Mouse (Mus musculus) stomach, postnatal 0 days (tissue): Measurements from ENCODE around the gene Eif2b5. TPM values are rescaled to one million over a fixed set of nuclear protein-coding genes. Genes with fewer than 3 reads are reported as not detected.

ENCODE experiments used
- ATAC-seq: fragments of 200-750 bp; cut with Nextera tagmentation; 2 replicates; pipeline ENCODE4 v1.8.0; 2017; ENCODE audit not compliant: low FRiP score, low TSS enrichment
- DNase-seq: peaks from one replicate; pipeline ENCODE4 v3.0.0-alpha.2; 2016; ENCODE audit warnings: low spot score
- H3K27ac ChIP-seq: fragments of 300-500 bp; sonication (generic); replicated peaks from 2 replicates; pipeline ENCODE4 v1.5.1; 2014; ENCODE audit warnings: mild to moderate bottlenecking, control low read depth
- H3K27me3 ChIP-seq: fragments of 300-500 bp; sonication (generic); 2 replicates; pipeline ENCODE4 v1.6.1; 2014; ENCODE audit warnings: low read length; ENCODE audit not compliant: control insufficient read depth, insufficient read depth
- H3K36me3 ChIP-seq: fragments of 300-500 bp; sonication (generic); 2 replicates; pipeline ENCODE4 v1.6.1; 2014; ENCODE audit warnings: low read length, mixed read lengths; ENCODE audit not compliant: control insufficient read depth, insufficient read depth
- H3K4me1 ChIP-seq: fragments of 300-500 bp; sonication (generic); replicated peaks from 2 replicates; pipeline ENCODE4 v1.6.1; 2014; ENCODE audit warnings: antibody characterized with exemption; ENCODE audit not compliant: control insufficient read depth, insufficient read depth
- H3K4me2 ChIP-seq: fragments of 300-500 bp; sonication (generic); replicated peaks from 2 replicates; pipeline ENCODE4 v1.6.1; 2014; ENCODE audit warnings: low read depth, mild to moderate bottlenecking, control low read depth, moderate library complexity
- H3K4me3 ChIP-seq: fragments of 300-500 bp; sonication (generic); 2 replicates; pipeline ENCODE4 v1.5.1; 2014; ENCODE audit warnings: low read depth, low read length, control low read depth
- H3K9ac ChIP-seq: fragments of 300-500 bp; sonication (generic); 2 replicates; pipeline ENCODE4 v1.6.1; 2014; ENCODE audit warnings: mild to moderate bottlenecking, low read length, control low read depth, mixed read lengths
- H3K9me3 ChIP-seq: fragments of 300-500 bp; sonication (generic); 2 replicates; pipeline ENCODE4 v1.6.1; 2016; ENCODE audit warnings: low read length; ENCODE audit not compliant: control insufficient read depth
- CTCF ChIP-seq: IDR thresholded peaks from 2 replicates; pipeline ENCODE4 v1.5.1; 2016; ENCODE audit warnings: antibody characterized with exemption, low read depth, mild to moderate bottlenecking, moderate library complexity
- EP300 ChIP-seq: optimal IDR thresholded peaks from 2 replicates; pipeline ENCODE3; 2016; ENCODE audit warnings: antibody characterized with exemption
- WGBS: fragments of 180-500 bp; shearing (Covaris S2); extraction: QIAGEN DNeasy Blood & Tissue Kit; methylation state at CpG from one replicate; pipeline ENCODE4 v1.1.7; 2014; 5-methylcytosine and 5-hydroxymethylcytosine counted together
- polyA plus RNA-seq: library from polyadenylated mRNA; unstranded; fragments of >200 nt; fragmentation: Nextera tagmentation; extraction: Ambion mirVana; gene quantifications from 2 replicates; pipeline ENCODE4 v1.2.1, GENCODE M21; 2015

Eif2b5 gene
- polyA plus RNA-seq, 1 experiment from 2014 or later: 58.2 TPM

GRCm38 (mm10) chr16:20536081-20536665 is 37.6 kb downstream of the Eif2b5 start:
- TF ChIP-seq EP300: no peak
- TF ChIP-seq CTCF: no peak
- H3K36me3 ChIP-seq: peaks cover 15% of the 10 kb centered on the region
- ATAC-seq: no peak

GRCm38 (mm10) chr16:20537071-20537471 is 38.5 kb downstream of the Eif2b5 start:
- Histone ChIP-seq H3K4me2 (peak overlapping the region; percentile 76), H3K4me3 (peak overlapping the region; percentile 5), H3K4me1 (no peaks in the 10 kb centered on the region; the same call in 1 of the 2 replicates), H3K27me3 (no peaks in the 10 kb centered on the region), H3K9ac (peak overlapping the region; percentile 35; the same call in 1 of the 2 replicates), H3K36me3 (peaks cover 14% of the 10 kb centered on the region), H3K9me3 (no peaks in the 10 kb centered on the region), H3K27ac (peak overlapping the region; percentile 66)
- ATAC-seq (peak; percentile 5; the same call in 1 of the 2 replicates), DNase-seq (peak; percentile 55)
- 17% methylated on average over 5 of the region's 5 CpGs for WGBS
- TF ChIP-seq EP300: no peak
- TF ChIP-seq CTCF: peak; percentile 43

More at GRCm38 (mm10) chr16:20536081-20536665, 37.6 kb downstream of the Eif2b5 start:
- Histone ChIP-seq H3K4me2 (peak overlapping the region; percentile 76), H3K27ac (peak overlapping the region; percentile 95; the same call in 1 of the 2 replicates), H3K4me1 (no peaks in the 10 kb centered on the region; the same call in 1 of the 2 replicates), H3K9me3 (no peaks in the 10 kb centered on the region), H3K9ac (peak overlapping the region; percentile 91), H3K27me3 (no peaks in the 10 kb centered on the region), H3K4me3 (peak overlapping the region; percentile 78)
- WGBS: 19% methylated on average over 9 of the region's 9 CpGs
- no peak for DNase-seq

DNA sequence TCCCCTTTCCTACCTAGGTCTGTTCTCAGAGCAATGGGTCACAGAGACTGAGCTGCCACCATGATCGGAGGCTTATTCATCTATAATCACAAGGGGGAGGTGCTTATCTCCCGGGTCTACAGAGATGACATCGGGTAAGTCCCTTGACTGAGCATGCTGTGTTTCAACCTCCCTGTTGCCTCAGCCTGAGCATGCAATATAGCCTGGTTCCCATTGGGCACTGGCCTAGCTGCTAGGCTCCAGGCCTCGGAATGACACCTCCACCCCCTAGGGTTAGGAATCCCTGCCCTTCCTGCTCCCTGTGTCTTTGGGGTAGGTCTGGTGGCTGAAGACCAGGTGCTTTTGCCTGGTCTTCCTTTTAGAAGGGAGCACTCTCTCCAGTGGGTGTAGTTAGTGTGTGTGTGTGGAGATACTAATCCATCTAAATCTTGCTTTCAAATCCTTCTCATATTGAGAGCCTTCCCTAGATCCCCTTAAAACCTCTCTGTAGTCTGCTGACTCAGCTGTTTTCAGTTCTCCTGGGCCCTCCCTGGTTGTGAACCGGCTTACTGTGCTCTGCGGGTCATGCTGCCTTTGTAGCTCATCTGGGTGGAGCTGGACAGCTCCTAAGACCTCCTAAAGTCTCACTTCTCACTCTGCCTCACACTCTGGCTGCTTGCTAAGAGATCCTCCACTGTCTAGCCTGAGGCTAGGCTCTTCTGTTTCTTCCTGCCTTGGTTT is 39.1 kb downstream of the Eif2b5 start:
- peaks cover 14% of the 10 kb centered on the region for H3K36me3 ChIP-seq
- no peak for TF ChIP-seq EP300
- no peak for TF ChIP-seq CTCF

DNA sequence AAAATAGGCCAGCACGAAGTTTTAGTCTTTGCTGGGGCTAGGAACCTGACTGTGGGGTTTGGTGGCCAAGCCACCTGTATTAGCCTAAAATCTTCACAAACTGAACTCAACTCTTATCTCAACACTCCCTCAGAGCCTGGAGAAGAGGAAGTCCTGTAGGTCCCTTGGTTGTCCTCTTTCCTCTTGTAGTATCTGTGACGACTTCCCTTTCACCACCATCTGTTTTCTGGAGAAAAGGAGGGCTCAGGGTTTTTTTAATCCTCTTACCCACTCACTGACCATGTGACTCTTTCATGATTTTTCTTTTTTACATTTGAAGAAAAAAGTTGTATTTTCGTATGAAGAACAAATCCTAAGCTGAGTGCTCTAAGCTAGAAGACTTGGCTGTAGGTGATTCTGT is 41.0 kb downstream of the Eif2b5 start:
- no peaks in the 10 kb centered on the region for H3K9me3 ChIP-seq
- H3K9ac ChIP-seq: no peak overlapping the region
- H3K4me3 ChIP-seq: no peak overlapping the region
- H3K4me2 ChIP-seq: no peak overlapping the region
- TF ChIP-seq CTCF: no peak
- TF ChIP-seq EP300: no peak
- peaks cover 14% of the 10 kb centered on the region for H3K36me3 ChIP-seq
- H3K27ac ChIP-seq: no peak overlapping the region
- H3K4me1 ChIP-seq: no peaks in the 10 kb centered on the region; the same call in 1 of the 2 replicates
- ATAC-seq (no peak), DNase-seq (no peak)
- no peaks in the 10 kb centered on the region for H3K27me3 ChIP-seq
- 70% methylated on average over 3 of the region's 3 CpGs for WGBS

More for the DNA sequence above, 39.1 kb downstream of the Eif2b5 start:
- no peak for ATAC-seq
- 35% methylated on average over 6 of the region's 6 CpGs for WGBS
- peak overlapping the region; percentile 38; the same call in 1 of the 2 replicates for H3K9ac ChIP-seq
- peak overlapping the region; percentile 5 for H3K4me3 ChIP-seq
- H3K4me2 ChIP-seq: peak overlapping the region; percentile 76
- H3K4me1 ChIP-seq: no peaks in the 10 kb centered on the region; the same call in 1 of the 2 replicates
- peak overlapping the region; percentile 66 for H3K27ac ChIP-seq
- H3K9me3 ChIP-seq: no peaks in the 10 kb centered on the region
- H3K27me3 ChIP-seq: no peaks in the 10 kb centered on the region
- DNase-seq: no peak

- Histone ChIP-seq H3K9ac (no peak overlapping the region), H3K36me3 (peaks cover 19% of the 10 kb centered on the region), H3K4me1 (no peaks in the 10 kb centered on the region; the same call in 1 of the 2 replicates), H3K27me3 (no peaks in the 10 kb centered on the region), H3K9me3 (no peaks in the 10 kb centered on the region), H3K4me2 (no peak overlapping the region), H3K27ac (peak overlapping the region; percentile 45; the same call in 1 of the 2 replicates), H3K4me3 (no peak overlapping the region)
- 72% methylated on average over 4 of the region's 4 CpGs for WGBS
- peak; percentile 55; the same call in 1 of the 2 replicates for ATAC-seq
- peak; percentile 52 for DNase-seq
- TF ChIP-seq EP300 (no peak), CTCF (no peak)
Measured at GRCm38 (mm10) chr16:20540438-20540837, 41.8 kb downstream of the Eif2b5 start.
